Mouse (Mus musculus) ES-E14 (cell line): Measurements from ENCODE around the gene Usp3. TPM values are rescaled to one million over a fixed set of nuclear protein-coding genes. Genes with fewer than 3 reads are reported as not detected.

ENCODE experiments used
- DNase-seq: peaks from one replicate; pipeline ENCODE4 v3.0.0-alpha.2; 2013; ENCODE audit warnings: low read depth, low spot score
- H3K27ac ChIP-seq: 2 replicates; pipeline ENCODE4 v1.5.1; 2012; ENCODE audit warnings: low read depth, mild to moderate bottlenecking, low read length, moderate library complexity, mixed read lengths; ENCODE audit not compliant: poor library complexity, insufficient read depth, severe bottlenecking
- H3K36me3 ChIP-seq: 2 replicates; pipeline ENCODE4 v1.6.1; 2012; ENCODE audit warnings: mild to moderate bottlenecking, low read length, moderate library complexity, mixed read lengths; ENCODE audit not compliant: control insufficient read depth, poor library complexity, insufficient read depth, severe bottlenecking
- H3K4me1 ChIP-seq, 2 experiments: fragments of 150-350 bp in 1 of 2; sonication (generic) in 1 of 2; 2 replicates each; pipeline ENCODE4 v1.6.1; 2012; ENCODE audit warnings: low read length in 2 of 2, mild to moderate bottlenecking in 1 of 2, mixed read lengths in 1 of 2; ENCODE audit not compliant: control insufficient read depth in 2 of 2, insufficient read depth in 2 of 2, poor library complexity in 1 of 2
- H3K4me3 ChIP-seq, 2 experiments: fragments of 150-350 bp in 1 of 2; sonication (generic) in 1 of 2; 2 replicates each; pipeline ENCODE4 v1.5.1; 2012; ENCODE audit warnings: low read length in 2 of 2, low read depth in 1 of 2, mild to moderate bottlenecking in 1 of 2, mixed read lengths in 1 of 2; ENCODE audit not compliant: insufficient read depth in 1 of 2, poor library complexity in 1 of 2, severe bottlenecking in 1 of 2
- H3K9ac ChIP-seq: 2 replicates; pipeline ENCODE4 v1.6.1; 2012; ENCODE audit warnings: low read depth, mild to moderate bottlenecking, low read length, mixed read lengths; ENCODE audit not compliant: poor library complexity, insufficient read depth, severe bottlenecking
- H3K9me3 ChIP-seq: fragments of 150-350 bp; sonication (generic); 2 replicates; pipeline ENCODE4 v1.6.1; 2012; ENCODE audit warnings: low read depth, mild to moderate bottlenecking, low read length; ENCODE audit not compliant: control insufficient read depth, insufficient read depth
- CHD2 ChIP-seq: IDR thresholded peaks from 2 replicates; pipeline ENCODE4 v1.6.1; 2014; ENCODE audit warnings: mild to moderate bottlenecking, low read depth, low read length, inconsistent platforms
- HCFC1 ChIP-seq: IDR thresholded peaks from 2 replicates; pipeline ENCODE4 v1.6.1; 2012; ENCODE audit warnings: low read length, inconsistent platforms, borderline replicate concordance; ENCODE audit not compliant: insufficient read depth
- MAFK ChIP-seq: IDR thresholded peaks from 2 replicates; pipeline ENCODE4 v1.6.1; 2014; ENCODE audit warnings: mild to moderate bottlenecking, low read depth, low read length, inconsistent platforms; ENCODE audit not compliant: insufficient read depth
- ZC3H11A ChIP-seq: IDR thresholded peaks from 2 replicates; pipeline ENCODE4 v1.6.1; 2012; ENCODE audit warnings: low read depth, mild to moderate bottlenecking, inconsistent platforms, low read length, borderline replicate concordance
- ZNF384 ChIP-seq: IDR thresholded peaks from 2 replicates; pipeline ENCODE4 v1.6.1; 2012; ENCODE audit warnings: low read depth, low read length, inconsistent platforms
- in situ Hi-C, 2 experiments: fragments of 600-800 bp; cut with MboI; formaldehyde crosslinking; loops; one replicate each; pipeline ENCODE4 v1.15.1; 2025; ENCODE audit warnings: low sequenced_read_pairs in 2 of 2, inconsistent platforms in 1 of 2; ENCODE audit not compliant: unreplicated experiment in 2 of 2
- total RNA-seq: library from RNA; depleted of rRNA; stranded (reverse); fragments of 300-350 nt; gene quantifications from 2 replicates; pipeline ENCODE4 v1.2.3, GENCODE M21; 2012

Gene Usp3
- total RNA-seq, 1 experiment, result 12.4 TPM

GRCm38 (mm10) chr9:66600551-66600950 lies 7.6 kb upstream of the Usp3 start:
- in situ Hi-C loops, result no loop called here
- Histone ChIP-seq H3K9ac (no peak overlapping the region), H3K4me3 (no peak overlapping the region), H3K4me1 (peaks cover 1 to 8% of the 10 kb centered on the region in 2 experiments; a peak in 2 of 4 replicates), H3K36me3 (no peaks in the 10 kb centered on the region), H3K9me3 (no peaks in the 10 kb centered on the region), H3K27ac (no peak overlapping the region)
- TF ChIP-seq HCFC1, result no peak
- TF ChIP-seq ZC3H11A, result no peak
- TF ChIP-seq MAFK, result no peak
- TF ChIP-seq CHD2, result no peak
- DNase-seq, result no peak

DNA sequence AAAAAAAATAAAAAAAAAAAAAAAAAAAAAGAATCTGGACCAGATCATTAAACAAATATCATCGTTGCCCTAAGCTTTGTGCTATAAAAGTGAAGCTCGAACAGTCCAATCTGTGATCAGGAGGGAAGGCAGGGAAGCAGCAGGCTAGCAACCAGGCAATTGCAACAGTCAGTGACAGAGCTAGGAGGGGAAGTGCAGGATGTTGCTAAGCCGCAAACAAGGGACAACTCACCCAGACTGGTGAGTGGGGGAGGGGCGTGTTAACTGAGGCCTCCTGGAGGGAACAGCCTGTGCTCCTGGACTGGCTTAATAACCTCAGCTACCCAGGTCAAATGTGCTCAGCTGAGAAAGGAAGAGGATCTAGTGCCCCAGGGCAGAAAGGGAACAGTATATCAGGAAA lies 6.6 kb upstream of the Usp3 start:
- no peak overlapping the region for H3K27ac ChIP-seq
- no peak overlapping the region for H3K9ac ChIP-seq
- DNase-seq, result peak; percentile 73
- H3K9me3 ChIP-seq, result no peaks in the 10 kb centered on the region
- H3K4me3 ChIP-seq, result no peak overlapping the region
- no peaks in the 10 kb centered on the region for H3K36me3 ChIP-seq
- in situ Hi-C loops, result no loop called here
- TF ChIP-seq ZNF384 (peak; percentile 37; the same call in 1 of the 2 replicates), ZC3H11A (no peak)
- peaks cover 1 to 8% of the 10 kb centered on the region in 2 experiments; a peak in 2 of 4 replicates for H3K4me1 ChIP-seq

- Histone ChIP-seq H3K36me3 (no peaks in the 10 kb centered on the region), H3K9ac (no peak overlapping the region), H3K9me3 (no peaks in the 10 kb centered on the region), H3K4me3 (no peak overlapping the region), H3K4me1 (peaks cover 1 to 8% of the 10 kb centered on the region in 2 experiments; a peak in 2 of 4 replicates), H3K27ac (no peak overlapping the region)
- no peak for TF ChIP-seq CHD2
- no peak for TF ChIP-seq ZC3H11A
- no peak for TF ChIP-seq HCFC1
- no peak for TF ChIP-seq MAFK
- no peak for TF ChIP-seq ZNF384
- in situ Hi-C loops, result no loop called here
- no peak for DNase-seq
Observed at GRCm38 (mm10) chr9:66598636-66599035, 5.7 kb upstream of the Usp3 start.

GRCm38 (mm10) chr9:66597480-66598215 lies 4.7 kb upstream of the Usp3 start:
- DNase-seq, result no peak
- Histone ChIP-seq H3K36me3 (no peaks in the 10 kb centered on the region), H3K4me3 (no peak overlapping the region), H3K9me3 (no peaks in the 10 kb centered on the region), H3K9ac (no peak overlapping the region), H3K27ac (no peak overlapping the region), H3K4me1 (peaks cover 1 to 8% of the 10 kb centered on the region in 2 experiments; a peak in 2 of 4 replicates)
- in situ Hi-C loops, result no loop called here
- TF ChIP-seq CHD2 (no peak), MAFK (no peak), ZC3H11A (no peak), HCFC1 (no peak), ZNF384 (no peak)

GRCm38 (mm10) chr9:66597076-66597475 lies 4.1 kb upstream of the Usp3 start:
- H3K9me3 ChIP-seq, result no peaks in the 10 kb centered on the region

More at GRCm38 (mm10) chr9:66597076-66597475, 4.1 kb upstream of the Usp3 start:
- Histone ChIP-seq H3K4me3 (no peak overlapping the region), H3K4me1 (peaks cover 1 to 8% of the 10 kb centered on the region in 2 experiments; a peak in 2 of 4 replicates), H3K27ac (no peak overlapping the region), H3K36me3 (no peaks in the 10 kb centered on the region), H3K9ac (no peak overlapping the region)
- TF ChIP-seq ZC3H11A, result no peak
- DNase-seq, result no peak
- in situ Hi-C loops, result no loop called here
